Mouse (Mus musculus) cortical plate, adult 2 months (tissue): ENCODE results near the gene Gm21680.
"Not testable (repeated sequence)": the region's sequence is repeated elsewhere in the genome, so short reads cannot be mapped to it uniquely, and the experiment has no call there.

Source experiments
- CTCF ChIP-seq: fragments of 200-500 bp; IDR thresholded peaks from 2 replicates; pipeline ENCODE4 v1.5.1; 2011; ENCODE audit warnings: mild to moderate bottlenecking, control low read depth, low read length; ENCODE audit not compliant: insufficient read depth; ENCODE audit errors: extremely low read depth
- POLR2A ChIP-seq: fragments of 200-500 bp; IDR thresholded peaks from 2 replicates; pipeline ENCODE4 v1.6.1; 2011; ENCODE audit warnings: mild to moderate bottlenecking, low read length, control low read depth; ENCODE audit not compliant: insufficient read depth; ENCODE audit errors: extremely low read depth

- TF ChIP-seq CTCF, POLR2A: not testable (repeated sequence)
Observed at GRCm38 (mm10) chr5:25954317-25954716, 18.1 kb downstream of the Gm21680 start, which contains the start of gene Gm21671.
